Comparison of ENCODE assay signal across 9 mouse cellular contexts in the genomic region with DNA sequence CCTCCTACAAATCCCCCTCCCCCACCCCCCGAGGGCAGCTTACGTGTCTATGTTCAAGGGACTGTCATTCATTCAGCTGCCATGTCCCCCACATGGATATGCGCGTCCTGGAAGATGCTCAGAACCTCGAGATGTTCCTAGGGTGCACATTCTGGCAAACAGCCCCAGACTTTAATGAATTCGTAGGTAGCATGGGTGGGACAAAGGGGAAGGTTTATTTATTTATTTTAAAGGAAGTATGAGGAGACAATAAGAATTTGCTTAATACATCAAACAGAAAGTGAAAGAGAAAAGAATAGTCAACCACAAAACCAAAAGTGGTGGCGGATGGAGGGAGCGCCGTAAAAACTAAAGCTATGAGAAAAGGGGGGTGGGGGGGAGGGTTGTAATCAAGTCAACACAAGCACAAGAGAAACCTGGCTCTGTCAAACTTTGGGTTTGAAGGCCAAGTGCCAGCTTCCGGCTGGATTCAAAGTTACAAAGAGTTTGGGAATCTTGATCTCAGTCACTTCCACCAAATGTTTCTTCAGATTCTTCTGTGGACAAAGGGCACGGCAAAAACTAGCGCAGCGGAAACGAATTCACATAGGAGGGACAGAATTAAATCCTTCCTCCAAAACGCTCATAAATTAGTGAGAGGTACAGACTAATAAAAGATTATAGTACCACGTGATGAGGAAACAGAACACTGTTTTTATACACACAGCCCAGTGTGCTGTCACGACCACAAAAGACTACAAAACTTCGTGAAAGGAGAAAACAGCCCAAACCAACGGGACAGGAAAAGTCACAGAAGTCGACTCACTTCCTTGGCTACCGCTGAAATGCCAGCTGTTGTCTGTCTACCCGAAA. TPM values are rescaled to one million over a fixed set of nuclear protein-coding genes. Genes with fewer than 3 reads are reported as not detected.
DNase-seq lines count a peak whose midpoint lies in the region; ATAC-seq and TF ChIP-seq lines count a peak whose summit lies in the region.
"Had no signal": no experiment of that assay in that cellular context is flagged by ENCODE, and none has a peak within 500 bp of the region (broad histone marks: within the 10 kb centered on the region; RNA-seq: fewer than 3 reads in every experiment).

No protein-coding gene starts in this region.

- no peak for TF ChIP-seq CTCF in kidney, adult 2 months (conservative IDR thresholded peaks at IDR 0.05; ENCODE audit: insufficient read depth, insufficient read length, low read depth, low read length)

- DNase-seq in 416B (ENCODE audit: low read depth) = peak; percentile 68
- DNase-seq in CD4-positive helper T cell, adult 2 months (ENCODE audit: low read depth, low spot score) = peak; percentile 88
- DNase-seq in kidney, adult 2 months = peak; percentile 56
- DNase-seq in lung, postnatal 25 days (ENCODE audit: low spot score) = peak; percentile 26
- DNase-seq in cerebellum, adult 9-10 months = no peak
- no peak for DNase-seq in left cerebral cortex, postnatal 10 days (ENCODE audit: extremely low spot score in 1 of 2, low spot score in 2 of 2)

- TF ChIP-seq POLR2A in kidney, adult 2 months (IDR thresholded peaks at IDR 0.05; ENCODE audit: low read depth, low read length) = no peak

- no peaks in the 10 kb centered on the region; the same call in 1 of the 2 replicates for H3K27me3 ChIP-seq in kidney, adult 2 months (replicated peaks; ENCODE audit: control insufficient read depth, insufficient read depth, low read length)
- H3K27me3 ChIP-seq: forebrain, embryonic 12.5 days had no signal

- no peaks in the 10 kb centered on the region for H3K4me1 ChIP-seq in kidney, adult 2 months (ENCODE audit: control insufficient read depth, insufficient read depth, low read length)
- H3K4me1 ChIP-seq: forebrain, embryonic 12.5 days had no signal

- intact Hi-C loops in left cerebral cortex, postnatal 10 days (cut with DNase I) = no loop called here

- ATAC-seq in frontal cortex, adult (ENCODE audit: low TSS enrichment) = no peak
- no peak for ATAC-seq in erythroid progenitor cell, adult 5-6 weeks (replicated peaks; ENCODE audit: low FRiP score, poor library complexity, severe bottlenecking)

- H3K36me3 ChIP-seq in kidney, adult 2 months (ENCODE audit: control insufficient read depth, insufficient read depth, low read length) = no peaks in the 10 kb centered on the region
- H3K36me3 ChIP-seq: forebrain, embryonic 12.5 days had no signal

- WGBS in kidney, adult 2 months = 58% methylated on average over 22 of the region's 22 CpGs

- peak overlapping the region; percentile 27; the same call in 1 of the 2 replicates for H3K27ac ChIP-seq in kidney, adult 2 months (ENCODE audit: insufficient read depth, low read depth, low read length)
- H3K27ac ChIP-seq: forebrain, embryonic 12.5 days had no signal

- peak overlapping the region; percentile 33; the same call in 1 of the 2 replicates for H3K4me3 ChIP-seq in kidney, adult 2 months (ENCODE audit: insufficient read depth, low read depth, low read length)
- H3K4me3 ChIP-seq: forebrain, embryonic 12.5 days had no signal

RNA-seq across cellular contexts. Expression of gene Tlr6, which starts 0.7 kb away (rescaled TPM):
- polyA plus RNA-seq in kidney, adult 2 months (2012; rRNA removed) = 0.33 and 0.41 TPM in 2 replicates
- total RNA-seq in left cerebral cortex, postnatal 10 days (2021) = under 1 TPM; 0.55 to 0.64 TPM
- total RNA-seq in erythroid progenitor cell, adult 5-6 weeks (2015; ENCODE audit: low replicate concordance) = 10.9 TPM in 1 of 2 replicates, not detected in the other
- 0.51 TPM in 1 of 2 replicates, not detected in the other for total RNA-seq in erythroid progenitor cell, adult 5-6 weeks (2017; ENCODE audit: low replicate concordance)

RNA-seq across cellular contexts. Expression of gene Fam114a1, which starts 10.7 kb away (rescaled TPM):
- 7.7 and 8.8 TPM in 2 replicates for polyA plus RNA-seq in kidney, adult 2 months (2012; rRNA removed)
- 1 to 10 TPM; 7.2 to 8.4 TPM for total RNA-seq in left cerebral cortex, postnatal 10 days (2021)
- 2.5 TPM in 1 of 2 replicates, not detected in the other for total RNA-seq in erythroid progenitor cell, adult 5-6 weeks (2015; ENCODE audit: low replicate concordance)
- 1.5 and 1.8 TPM in 2 replicates for total RNA-seq in erythroid progenitor cell, adult 5-6 weeks (2017; ENCODE audit: low replicate concordance)

RNA-seq across cellular contexts. Expression of gene Tlr1, which starts 25.9 kb away (rescaled TPM):
- 0.96 and 2.7 TPM in 2 replicates for polyA plus RNA-seq in kidney, adult 2 months (2012; rRNA removed)
- under 1 TPM; 0.30 to 0.32 TPM for total RNA-seq in left cerebral cortex, postnatal 10 days (2021)
- 2.9 and 6.5 TPM in 2 replicates for total RNA-seq in erythroid progenitor cell, adult 5-6 weeks (2015; ENCODE audit: low replicate concordance)
- total RNA-seq in erythroid progenitor cell, adult 5-6 weeks (2017; ENCODE audit: low replicate concordance) = 0.64 and 2.4 TPM in 2 replicates

Comparison
In these comparisons a context has a peak if more than half of its experiments do, and no peak if none do; other contexts are left out.
1. DNase-seq: peak in 416B (single experiment), CD4-positive helper T cell, adult 2 months (single experiment), kidney, adult 2 months (single experiment) and lung, postnatal 25 days (single experiment); none in cerebellum, adult 9-10 months (single experiment) and left cerebral cortex, postnatal 10 days (0 of 2).